Mouse (Mus musculus) lung, adult 2 months (tissue): ENCODE measurements around the gene Stambpl1.

ENCODE experiments used
- CTCF ChIP-seq: fragments of 200-500 bp; IDR thresholded peaks from 2 replicates; pipeline ENCODE4 v1.5.1; 2011; ENCODE audit warnings: mild to moderate bottlenecking, low read length, control low read depth; ENCODE audit not compliant: insufficient read depth
- POLR2A ChIP-seq: fragments of 200-500 bp; IDR thresholded peaks from 2 replicates; pipeline ENCODE4 v1.6.1; 2011; ENCODE audit warnings: low read depth, mild to moderate bottlenecking, control low read depth, low read length, borderline replicate concordance; ENCODE audit errors: extremely low read depth

DNA sequence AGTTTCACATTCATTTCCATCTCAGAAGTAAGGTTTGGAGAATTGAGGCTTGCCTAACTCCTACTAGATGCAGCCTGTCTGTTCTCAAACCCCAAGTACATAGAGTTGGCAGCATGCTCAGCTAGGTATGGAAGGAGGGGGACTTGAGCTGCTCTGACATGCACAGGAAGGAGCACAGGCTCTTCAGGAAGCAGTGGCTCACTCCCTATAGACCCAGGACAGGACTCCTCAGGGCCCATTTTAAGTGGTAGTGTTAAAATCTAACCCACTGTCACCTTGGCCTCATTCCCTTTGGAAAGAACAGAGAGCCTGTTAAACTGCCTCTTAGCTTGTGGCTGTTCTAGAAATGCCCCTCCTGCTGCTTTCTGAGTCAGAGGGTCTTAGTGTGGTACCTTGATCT, 50.9 kb downstream of the Stambpl1 start:
- TF ChIP-seq POLR2A (no peak), CTCF (no peak)
